Mouse (Mus musculus) forebrain, embryonic 14.5 days (tissue): Measurements from ENCODE around the gene Eed. TPM values are rescaled to one million over a fixed set of nuclear protein-coding genes. Genes with fewer than 3 reads are reported as not detected.

ENCODE experiments used
- ATAC-seq: fragments of 200-750 bp; cut with Nextera tagmentation; 2 replicates; pipeline ENCODE4 v1.8.0; 2017; ENCODE audit warnings: mild to moderate bottlenecking, moderate library complexity
- DNase-seq: peaks from one replicate; pipeline ENCODE4 v3.0.0-alpha.2; 2015; ENCODE audit warnings: low spot score
- H3K27ac ChIP-seq: fragments of 300-500 bp; sonication (generic); 2 replicates; pipeline ENCODE4 v1.5.1; 2014; ENCODE audit warnings: low read depth, mild to moderate bottlenecking, control low read depth, low read length, moderate library complexity
- H3K27me3 ChIP-seq: fragments of 300-500 bp; sonication (generic); replicated peaks from 2 replicates; pipeline ENCODE4 v1.6.1; 2014; ENCODE audit warnings: low read length, control low read depth, mixed read lengths; ENCODE audit not compliant: control insufficient read depth, insufficient read depth
- H3K36me3 ChIP-seq: fragments of 300-500 bp; sonication (generic); 2 replicates; pipeline ENCODE4 v1.6.1; 2014; ENCODE audit warnings: low read length, control low read depth; ENCODE audit not compliant: control insufficient read depth, insufficient read depth
- H3K4me1 ChIP-seq: fragments of 300-500 bp; sonication (generic); 2 replicates; pipeline ENCODE4 v1.6.1; 2014; ENCODE audit warnings: antibody characterized with exemption, low read length, control low read depth; ENCODE audit not compliant: control insufficient read depth, insufficient read depth
- H3K4me2 ChIP-seq: fragments of 300-500 bp; sonication (generic); 2 replicates; pipeline ENCODE4 v1.6.1; 2014; ENCODE audit warnings: mild to moderate bottlenecking, control low read depth, low read length
- H3K4me3 ChIP-seq: fragments of 300-500 bp; sonication (generic); 2 replicates; pipeline ENCODE4 v1.5.1; 2014; ENCODE audit warnings: low read depth, low read length, control low read depth
- H3K9ac ChIP-seq: fragments of 300-500 bp; sonication (generic); 2 replicates; pipeline ENCODE4 v1.6.1; 2014; ENCODE audit warnings: mild to moderate bottlenecking, low read length, control low read depth, moderate library complexity
- H3K9me3 ChIP-seq: fragments of 300-500 bp; sonication (generic); replicated peaks from 2 replicates; pipeline ENCODE4 v1.6.1; 2016; ENCODE audit warnings: low read length, control low read depth, mixed read lengths; ENCODE audit not compliant: control insufficient read depth
- WGBS: fragments of 180-500 bp; shearing (Covaris S2); extraction: QIAGEN DNeasy Blood & Tissue Kit; methylation state at CpG from one replicate; pipeline ENCODE4 v1.1.7; 2014; 5-methylcytosine and 5-hydroxymethylcytosine counted together
- polyA plus RNA-seq: library from polyadenylated mRNA; unstranded; fragments of >200 nt; fragmentation: Nextera tagmentation; extraction: Ambion mirVana; gene quantifications from 2 replicates; pipeline ENCODE4 v1.2.1, GENCODE M21; 2014

Gene Eed
- polyA plus RNA-seq, result 41.2 and 43.5 TPM in 2 replicates

DNA sequence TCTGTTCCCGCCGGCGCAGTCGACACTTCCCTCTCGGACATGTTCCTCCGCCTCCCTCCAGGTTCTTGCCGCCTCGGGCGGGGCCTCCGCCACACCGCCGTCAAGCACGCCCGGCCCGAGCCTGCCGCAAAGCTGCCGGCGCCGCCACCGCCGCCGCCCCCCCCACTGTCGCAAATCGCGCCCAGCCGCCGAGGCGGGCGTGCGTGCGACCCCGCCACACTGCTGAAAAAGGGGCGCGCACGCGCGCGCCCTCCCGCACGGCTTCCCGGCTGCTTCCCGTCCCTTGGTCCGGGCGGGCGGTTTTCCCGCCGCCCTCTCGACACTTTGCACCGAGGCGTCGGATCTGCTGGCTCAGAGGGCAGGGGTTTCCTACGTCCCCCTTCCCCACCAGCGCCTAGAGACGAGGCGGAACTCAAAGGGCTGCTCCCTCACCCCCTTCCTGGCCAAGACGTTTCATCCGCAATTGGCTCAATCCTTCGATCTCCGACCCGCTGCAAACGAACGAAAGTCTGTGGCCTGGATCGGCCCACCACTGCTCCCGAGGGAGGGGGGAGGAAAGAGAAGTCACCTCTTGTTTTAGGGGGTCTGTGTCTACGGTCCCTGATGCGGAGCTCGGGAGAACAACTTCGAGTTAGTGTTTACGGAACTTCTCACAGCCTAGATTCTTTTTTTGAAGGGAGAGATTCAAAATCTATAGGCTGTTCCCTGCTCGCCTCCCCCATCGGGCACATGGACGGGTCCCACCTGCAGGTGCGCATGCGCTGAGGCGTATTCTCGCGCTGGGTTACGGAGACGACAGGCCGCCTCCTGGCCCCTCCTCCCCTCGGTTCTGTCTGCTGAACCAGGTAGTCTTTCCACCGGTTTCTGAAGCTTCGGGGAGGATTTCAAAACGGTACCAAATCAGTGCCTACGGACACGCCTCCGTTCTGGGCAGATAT lies at the start of gene Eed:
Gene Eed, minus strand, starts transcription at position 499 of the 938 bp plus-strand sequence.
- H3K9me3 ChIP-seq, result no peaks in the 10 kb centered on the region
- peaks cover 6% of the 10 kb centered on the region for H3K36me3 ChIP-seq
- WGBS, result under 1% methylated on average over 81 of the region's 87 CpGs
- peak within 1 kb of the TSS; percentile 99 for H3K27ac ChIP-seq
- DNase-seq (peak; percentile 97), ATAC-seq (peak; percentile 91)
- H3K4me2 ChIP-seq, result peak within 1 kb of the TSS; percentile 84
- no peaks in the 10 kb centered on the region for H3K27me3 ChIP-seq
- H3K4me3 ChIP-seq, result peak within 1 kb of the TSS; percentile 70
- H3K9ac ChIP-seq, result peak within 1 kb of the TSS; percentile 87
- peaks cover 12% of the 10 kb centered on the region for H3K4me1 ChIP-seq

- WGBS, result 45% methylated on average over 20 of the region's 20 CpGs
- ATAC-seq (peak; percentile 8), DNase-seq (no peak)
- peaks cover 11% of the 10 kb centered on the region; the same call in 1 of the 2 replicates for H3K4me1 ChIP-seq
- H3K4me2 ChIP-seq, result peak overlapping the region; percentile 32; the same call in 1 of the 2 replicates
- H3K27me3 ChIP-seq, result no peaks in the 10 kb centered on the region
- no peak overlapping the region for H3K9ac ChIP-seq
- peak overlapping the region; percentile 81 for H3K27ac ChIP-seq
- H3K36me3 ChIP-seq, result no peaks in the 10 kb centered on the region
- no peaks in the 10 kb centered on the region for H3K9me3 ChIP-seq
- H3K4me3 ChIP-seq, result no peak overlapping the region
These were observed 49.0 kb upstream of the Eed start for GRCm38 (mm10) chr7:90029548-90030485.

DNA sequence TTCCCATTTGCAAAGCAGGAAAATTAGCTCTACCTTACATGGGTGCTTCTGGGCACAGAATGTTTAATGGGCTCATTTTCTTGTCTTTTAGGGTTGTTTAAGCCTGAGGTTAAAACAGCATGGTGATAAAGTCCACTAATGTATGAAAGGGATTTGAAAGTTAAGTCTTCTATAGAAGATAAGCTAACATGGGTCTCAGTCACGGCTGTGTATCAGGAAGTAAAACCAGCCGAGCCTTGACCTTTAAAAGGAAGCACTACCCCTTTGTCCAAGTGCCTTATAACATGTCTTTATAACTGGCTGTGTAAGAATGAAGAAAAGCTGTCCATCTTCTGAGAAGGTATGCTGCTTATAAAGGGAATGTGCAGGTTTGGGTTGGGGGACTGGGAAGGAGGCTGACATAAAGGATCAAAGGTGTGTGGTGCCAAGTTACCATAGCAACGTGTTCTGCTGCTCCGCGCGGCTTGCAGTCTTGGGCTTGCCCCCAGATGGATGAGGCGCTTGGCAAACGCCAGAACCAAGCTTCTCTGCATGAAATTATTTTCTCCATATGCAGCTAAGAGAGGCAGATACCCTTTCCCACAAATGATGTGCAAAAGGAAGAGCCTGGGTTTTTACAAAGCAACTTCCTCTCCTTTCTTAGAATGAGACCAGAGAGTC lies 48.2 kb upstream of the Eed start:
- Histone ChIP-seq H3K4me3 (no peak overlapping the region), H3K4me2 (peak overlapping the region; percentile 32; the same call in 1 of the 2 replicates), H3K9me3 (no peaks in the 10 kb centered on the region), H3K27ac (peak overlapping the region; percentile 81), H3K9ac (no peak overlapping the region), H3K27me3 (no peaks in the 10 kb centered on the region), H3K36me3 (no peaks in the 10 kb centered on the region), H3K4me1 (peaks cover 11% of the 10 kb centered on the region; the same call in 1 of the 2 replicates)
- WGBS, result 3% methylated on average over 8 of the region's 8 CpGs
- DNase-seq (peak; percentile 94), ATAC-seq (peak; percentile 96)

- no peaks in the 10 kb centered on the region for H3K9me3 ChIP-seq
- ATAC-seq (no peak), DNase-seq (no peak)
- no peak overlapping the region for H3K27ac ChIP-seq
- no peak overlapping the region for H3K4me3 ChIP-seq
- H3K36me3 ChIP-seq, result no peaks in the 10 kb centered on the region
- H3K4me1 ChIP-seq, result peaks cover 11% of the 10 kb centered on the region; the same call in 1 of the 2 replicates
- 48% methylated on average over 6 of the region's 6 CpGs for WGBS
- H3K27me3 ChIP-seq, result no peaks in the 10 kb centered on the region
- no peak overlapping the region for H3K9ac ChIP-seq
- H3K4me2 ChIP-seq, result no peak overlapping the region
These were observed 44.2 kb upstream of the Eed start for GRCm38 (mm10) chr7:90024975-90025374.

DNA sequence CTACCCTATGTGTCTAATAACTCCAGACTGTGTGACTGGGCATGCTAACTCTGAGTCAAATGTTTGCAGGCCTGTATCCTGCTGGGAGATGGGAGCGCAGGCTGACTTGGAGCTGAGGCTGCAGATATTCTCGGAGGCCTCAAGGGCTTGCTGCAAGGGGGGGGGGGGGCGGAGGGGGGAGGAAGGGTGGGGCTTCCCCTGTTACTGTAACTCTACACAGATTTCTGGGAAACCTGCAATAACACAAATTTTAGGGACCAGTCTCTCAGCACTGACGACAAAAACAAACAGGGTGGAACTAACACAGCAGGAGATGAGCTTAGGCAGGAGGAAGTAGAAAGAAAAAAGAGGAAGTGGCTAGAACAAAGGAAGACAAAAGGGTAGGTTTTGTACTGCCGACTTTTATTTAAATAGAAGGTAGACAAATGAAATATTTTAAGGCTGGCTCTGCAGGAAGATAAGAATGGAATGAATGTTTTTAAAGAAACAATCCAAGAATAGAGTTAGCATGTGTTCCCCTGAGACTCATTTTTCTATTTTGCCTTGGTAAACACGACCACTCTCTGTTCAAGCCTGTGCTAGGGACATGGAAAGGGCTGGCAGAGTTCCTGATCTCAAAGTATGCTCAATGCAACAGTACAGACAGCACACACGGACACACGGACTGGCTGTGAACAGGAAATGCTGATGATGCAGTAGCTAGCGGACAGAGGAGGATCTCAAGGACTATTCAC lies 42.4 kb upstream of the Eed start:
- no peak overlapping the region for H3K27ac ChIP-seq
- DNase-seq, result no peak
- WGBS, result 48% methylated on average over 9 of the region's 9 CpGs
- no peak overlapping the region for H3K9ac ChIP-seq
- H3K4me3 ChIP-seq, result no peak overlapping the region
- H3K27me3 ChIP-seq, result no peaks in the 10 kb centered on the region
- 0 out of 2 replicates have a peak, but pooled peaks have one; percentile 23 for ATAC-seq
- no peaks in the 10 kb centered on the region for H3K9me3 ChIP-seq
- H3K36me3 ChIP-seq, result no peaks in the 10 kb centered on the region
- no peak overlapping the region for H3K4me2 ChIP-seq
- H3K4me1 ChIP-seq, result no peaks in the 10 kb centered on the region

- Histone ChIP-seq H3K9ac (no peak overlapping the region), H3K27ac (no peak overlapping the region), H3K9me3 (no peaks in the 10 kb centered on the region), H3K4me1 (0 out of 2 replicates have a peak, but pooled peaks cover 3% of the 10 kb centered on the region), H3K4me2 (no peak overlapping the region), H3K27me3 (no peaks in the 10 kb centered on the region), H3K4me3 (no peak overlapping the region), H3K36me3 (no peaks in the 10 kb centered on the region)
- 88% methylated on average over 6 of the region's 6 CpGs for WGBS
- ATAC-seq, result no peak
- no peak for DNase-seq
These were observed 39.5 kb upstream of the Eed start for GRCm38 (mm10) chr7:90020331-90020730.

DNA sequence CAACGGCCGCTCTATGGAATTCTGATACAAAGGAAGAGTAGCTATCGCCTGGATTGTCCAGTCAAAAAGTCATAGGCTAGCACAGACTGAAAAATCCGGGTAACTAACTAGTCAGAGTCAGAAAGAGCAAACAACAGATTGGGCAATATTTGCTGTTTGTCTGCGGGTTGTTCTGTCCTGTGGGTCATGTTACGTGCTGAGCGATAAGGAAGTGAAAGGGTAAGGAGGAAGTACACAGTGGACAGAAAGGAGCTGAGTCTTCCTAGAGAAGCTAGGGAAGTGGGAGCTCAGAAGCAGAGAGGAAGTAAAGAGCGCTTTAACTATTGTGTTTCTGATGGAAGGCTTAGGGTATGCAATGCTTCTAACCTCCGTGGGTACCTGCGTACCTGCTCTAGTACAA lies 38.8 kb upstream of the Eed start:
- H3K4me3 ChIP-seq, result no peak overlapping the region
- 0 out of 2 replicates have a peak, but pooled peaks cover 3% of the 10 kb centered on the region for H3K4me1 ChIP-seq
- ATAC-seq (no peak), DNase-seq (no peak)
- no peaks in the 10 kb centered on the region for H3K36me3 ChIP-seq
- H3K27me3 ChIP-seq, result no peaks in the 10 kb centered on the region
- H3K4me2 ChIP-seq, result no peak overlapping the region
- H3K9ac ChIP-seq, result no peak overlapping the region
- WGBS, result 89% methylated on average over 10 of the region's 10 CpGs
- H3K9me3 ChIP-seq, result no peaks in the 10 kb centered on the region
- H3K27ac ChIP-seq, result no peak overlapping the region
